Mouse (Mus musculus) 3134 (cell line): ENCODE results near the gene Ntn1.

ENCODE experiments used
- DNase-seq: peaks from one replicate; pipeline ENCODE4 v3.0.0-alpha.2; 2011; ENCODE audit warnings: low spot score; ENCODE audit not compliant: insufficient read length; ENCODE audit errors: extremely low read depth

Gene Ntn1

DNA sequence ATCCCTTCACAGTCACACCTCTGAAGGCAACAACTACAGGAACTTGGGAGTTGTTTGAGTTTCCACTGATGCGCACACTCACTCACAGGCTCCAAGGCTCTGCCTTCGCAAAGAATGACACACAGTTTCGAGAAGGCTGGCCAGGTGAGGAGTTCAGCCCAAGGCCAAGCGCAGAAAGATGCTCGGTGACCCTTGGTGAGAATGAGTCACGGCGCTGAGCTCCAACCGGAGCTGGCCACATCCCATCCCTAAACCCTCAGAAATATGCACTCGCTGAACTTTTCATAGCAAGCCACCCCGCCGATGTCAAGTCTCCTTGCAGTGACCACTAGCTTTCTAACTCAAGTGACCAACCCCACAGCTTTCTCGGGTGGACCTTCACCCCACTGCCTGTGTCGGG lies 60.8 kb downstream of the Ntn1 start:
- no peak for DNase-seq

DNA sequence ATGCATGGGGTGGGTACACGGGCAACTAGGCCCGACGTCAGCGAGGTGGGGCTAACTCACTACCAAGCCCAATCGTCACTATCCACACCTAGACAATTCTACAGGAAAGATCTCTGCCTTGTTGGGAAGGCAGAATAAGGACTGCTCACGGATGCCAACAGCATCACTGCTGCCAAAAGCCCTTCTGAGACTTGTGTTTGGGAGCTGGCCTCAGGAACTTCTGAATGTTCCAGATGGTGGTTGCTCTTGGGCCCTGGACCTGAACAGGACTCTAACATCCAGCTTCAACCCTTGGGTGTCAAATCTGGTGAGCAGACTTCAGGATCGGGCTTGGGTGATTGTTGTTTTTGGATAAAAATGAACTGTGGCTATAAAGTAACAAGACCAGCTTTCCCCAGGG lies 61.3 kb downstream of the Ntn1 start:
- DNase-seq: no peak

DNA sequence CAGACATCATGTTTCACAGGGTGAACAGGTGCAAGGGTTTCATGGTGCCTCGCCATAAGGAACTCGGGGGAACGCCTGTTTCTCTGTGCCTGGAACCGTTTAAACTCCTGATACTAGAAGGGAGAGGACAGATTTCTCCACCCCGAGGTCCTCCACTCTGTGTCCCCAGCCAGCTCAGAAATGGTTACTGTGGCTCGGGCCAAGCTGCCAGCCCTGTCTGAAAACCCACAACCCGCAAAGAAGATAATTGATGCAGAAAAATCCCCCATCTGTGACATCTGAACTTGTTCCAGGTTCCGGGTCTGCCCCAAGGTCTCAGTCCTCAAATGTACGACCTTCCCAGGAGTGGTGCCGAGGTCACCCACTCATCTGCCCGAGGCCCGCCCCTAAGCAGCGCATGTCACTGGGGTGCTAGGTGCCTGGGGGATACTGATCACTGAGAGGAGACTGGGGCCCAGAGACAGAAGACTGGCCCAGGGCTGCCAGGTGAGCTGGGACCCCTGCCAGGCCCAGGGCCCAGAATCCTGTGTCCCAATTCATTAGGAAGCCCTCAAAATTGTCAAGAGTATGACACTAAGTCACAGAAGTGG lies 68.9 kb downstream of the Ntn1 start:
- DNase-seq: no peak

GRCm38 (mm10) chr11:68331117-68331437 lies 69.5 kb downstream of the Ntn1 start:
- no peak for DNase-seq

- DNase-seq: no peak
These were observed 70.1 kb downstream of the Ntn1 start for GRCm38 (mm10) chr11:68330398-68331116.

DNA sequence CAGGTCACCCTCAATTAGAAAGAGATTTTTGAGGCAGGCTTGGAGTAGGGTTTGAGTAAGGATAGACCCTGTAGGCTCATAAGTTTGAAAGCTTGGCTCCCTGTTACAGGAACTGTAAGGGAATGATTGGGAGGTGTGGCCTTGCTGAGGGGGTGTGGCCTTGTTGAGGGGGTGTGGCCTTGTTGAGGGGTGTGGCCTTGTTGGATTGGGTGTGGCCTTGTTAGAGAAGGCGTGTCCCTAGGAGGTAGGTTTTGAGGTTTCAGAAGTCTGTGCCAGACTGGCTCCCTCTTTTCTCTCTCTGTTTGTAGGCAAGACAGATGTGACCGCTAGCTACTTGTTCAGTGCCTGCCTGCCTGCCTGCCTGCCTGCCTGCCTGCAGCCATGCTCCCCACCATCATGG lies 75.8 kb downstream of the Ntn1 start:
- DNase-seq: no peak

- DNase-seq: peak; percentile 83
These were observed 79.2 kb downstream of the Ntn1 start for GRCm38 (mm10) chr11:68321417-68321816.

DNA sequence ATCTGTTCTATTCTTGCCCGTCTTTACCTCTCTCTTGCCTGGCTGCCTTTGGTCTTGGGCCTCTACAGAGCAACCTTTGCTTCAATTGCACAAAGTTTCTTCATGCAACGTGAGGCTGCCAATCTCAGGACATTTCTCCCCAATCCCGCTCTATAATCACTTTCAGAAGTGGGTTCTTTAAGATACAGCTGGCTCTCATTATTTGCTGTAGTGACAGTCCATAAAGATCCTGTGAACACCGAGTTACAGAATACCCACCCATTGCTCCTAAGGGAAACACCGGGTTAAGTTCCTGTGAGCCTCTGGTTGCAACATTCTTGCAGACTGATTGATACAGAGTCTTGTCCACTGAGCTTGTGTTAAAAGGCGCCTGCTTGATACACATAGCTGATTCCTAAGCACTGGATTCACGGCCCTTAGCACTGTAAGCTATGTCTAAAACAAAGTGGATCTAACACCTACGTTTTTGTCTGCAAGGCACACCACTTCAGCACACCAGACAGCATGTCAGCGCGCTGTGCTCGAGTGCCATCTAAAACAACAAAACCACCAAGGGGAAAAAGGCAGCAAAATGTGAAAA lies 85.0 kb downstream of the Ntn1 start:
- DNase-seq: no peak

DNA sequence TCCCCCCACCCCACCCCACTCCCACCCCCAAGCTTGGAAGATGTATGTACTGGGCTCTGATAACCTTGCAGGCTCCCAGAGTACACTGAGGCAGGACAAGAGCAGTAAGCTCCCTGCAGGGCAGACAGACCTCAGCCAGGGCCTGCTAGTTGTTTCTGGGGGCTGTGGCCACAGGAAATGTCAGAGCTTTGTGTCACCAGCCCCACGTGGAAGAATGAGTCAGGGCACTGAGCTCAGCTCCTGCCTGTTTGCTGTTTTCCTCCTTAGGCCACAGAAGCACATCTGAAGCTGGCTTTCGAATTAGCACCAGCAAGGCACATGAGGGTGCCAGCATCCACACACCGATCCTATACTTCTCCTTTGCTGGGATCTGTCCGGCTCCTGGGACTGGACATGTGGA lies 86.8 kb downstream of the Ntn1 start:
- DNase-seq: peak; percentile 80

DNA sequence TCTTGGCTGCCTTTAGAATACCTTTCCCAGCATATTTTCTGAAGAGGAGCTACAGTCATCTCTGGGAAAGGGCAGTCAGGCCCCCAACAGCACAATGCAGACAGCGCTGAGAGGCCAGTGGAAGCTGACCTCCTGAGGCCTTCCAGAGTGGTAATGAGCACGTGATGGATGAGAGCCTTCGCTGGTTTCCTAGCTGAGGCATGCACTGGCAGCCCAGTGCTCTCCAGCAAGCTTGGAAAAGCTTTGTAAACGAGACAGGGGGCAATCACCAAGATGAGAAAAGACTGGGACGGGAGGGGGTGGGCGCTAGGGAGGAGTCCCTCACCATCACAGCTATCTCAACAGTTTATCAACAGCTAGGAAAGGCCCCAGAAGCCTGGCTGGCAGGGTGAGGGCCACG lies 87.6 kb downstream of the Ntn1 start:
- DNase-seq: no peak

GRCm38 (mm10) chr11:68308911-68309580 lies 91.6 kb downstream of the Ntn1 start:
- no peak for DNase-seq

GRCm38 (mm10) chr11:68305997-68306396 lies 94.6 kb downstream of the Ntn1 start:
- no peak for DNase-seq

GRCm38 (mm10) chr11:68302323-68302722 lies 98.3 kb downstream of the Ntn1 start:
- no peak for DNase-seq

DNA sequence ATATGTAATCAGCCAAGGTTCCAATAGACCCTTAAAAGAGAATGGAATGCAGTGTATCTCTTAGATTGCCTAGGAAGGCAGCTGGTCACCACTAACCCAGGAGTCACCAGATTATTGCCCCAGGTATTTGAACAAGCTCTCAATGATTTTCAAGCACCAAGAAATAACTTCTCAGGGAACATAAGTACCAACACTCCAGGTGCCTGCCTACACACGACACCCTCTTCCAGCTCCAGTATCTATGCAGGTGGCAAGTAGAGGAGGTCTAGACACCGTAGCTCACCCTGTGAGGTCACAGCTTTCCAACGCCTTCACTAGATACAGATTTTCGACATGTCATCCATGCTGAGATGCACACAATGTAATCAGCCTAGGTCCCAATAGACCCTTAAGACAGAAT lies 99.0 kb downstream of the Ntn1 start:
- no peak for DNase-seq

DNA sequence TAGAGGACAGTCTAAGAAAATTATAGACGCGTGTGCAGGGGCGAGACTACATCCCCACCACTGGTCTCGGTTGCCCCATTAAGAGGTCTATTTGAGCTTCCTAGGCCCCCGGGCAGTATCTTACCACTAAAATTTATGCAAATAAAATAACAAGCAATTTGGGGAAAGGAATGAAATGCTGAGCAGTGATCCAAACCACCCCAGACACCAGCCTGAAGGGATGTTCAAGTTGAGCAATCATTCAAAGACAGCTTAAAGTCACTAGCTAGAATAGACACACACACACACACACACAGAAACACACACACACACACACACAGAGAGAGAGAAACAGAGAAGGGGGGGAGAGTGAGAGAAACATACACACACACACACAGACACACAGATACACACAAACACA lies 105.1 kb downstream of the Ntn1 start:
- no peak for DNase-seq

GRCm38 (mm10) chr11:68290631-68291030 lies 110.0 kb downstream of the Ntn1 start:
- no peak for DNase-seq

DNA sequence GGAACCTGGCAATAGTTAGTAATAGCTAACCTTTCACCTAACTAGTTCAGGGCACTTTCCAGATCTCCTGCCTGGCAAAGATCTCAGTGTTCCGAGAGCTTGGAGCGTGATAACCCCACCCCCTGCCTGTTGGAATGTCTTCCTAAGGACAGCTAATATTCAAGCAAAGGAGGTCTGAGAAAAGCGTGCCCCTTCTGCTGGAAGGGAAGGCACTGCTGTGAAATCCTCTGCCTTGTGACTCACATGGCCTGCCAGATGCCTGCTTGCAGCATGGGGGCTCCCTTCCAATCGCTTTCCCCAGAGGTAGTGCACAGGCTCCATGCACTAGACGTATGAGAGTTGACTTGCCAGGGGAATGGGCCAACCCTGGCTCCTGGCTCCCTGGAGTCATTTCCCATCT lies 113.3 kb downstream of the Ntn1 start:
- DNase-seq: no peak

GRCm38 (mm10) chr11:68286142-68286808 lies 114.3 kb downstream of the Ntn1 start:
- no peak for DNase-seq

DNA sequence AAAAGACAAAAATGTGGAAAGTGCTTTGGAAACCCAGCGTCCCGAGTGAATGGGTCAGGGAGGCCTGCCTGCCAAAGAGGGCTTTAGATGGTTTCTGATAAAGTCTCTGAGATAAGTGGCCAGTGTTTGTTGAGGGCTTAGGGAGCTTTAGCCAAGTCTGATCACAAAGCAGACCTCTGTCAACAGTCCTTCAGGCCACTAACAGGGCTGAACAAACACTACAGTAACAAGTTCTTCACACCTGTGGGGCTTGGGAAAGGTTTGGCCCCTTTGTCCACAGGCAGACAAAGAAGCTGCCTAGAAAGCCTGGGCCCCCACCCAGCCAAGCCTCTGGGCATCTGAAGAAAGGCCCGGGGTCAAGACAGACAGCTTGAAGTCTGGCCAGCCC lies 114.9 kb downstream of the Ntn1 start:
- no peak for DNase-seq

GRCm38 (mm10) chr11:68280001-68280510 lies 120.6 kb downstream of the Ntn1 start:
- DNase-seq: no peak

GRCm38 (mm10) chr11:68276945-68277344 lies 123.7 kb downstream of the Ntn1 start:
- DNase-seq: no peak
